Mouse (Mus musculus) brain, embryonic 18.5 days (tissue): ENCODE measurements around the gene Fdx1l.
"Not testable (repeated sequence)": the region's sequence is repeated elsewhere in the genome, so short reads cannot be mapped to it uniquely, and the experiment has no call there.

ENCODE experiments used
- DNase-seq: peaks from one replicate; pipeline ENCODE4 v3.0.0-alpha.2; 2012; ENCODE audit warnings: low read depth, low spot score

The Fdx1l gene

GRCm38 (mm10) chr9:21074173-21074572, 759 bp upstream of the Fdx1l start:
- no peak for DNase-seq

GRCm38 (mm10) chr9:21072641-21073040, 773 bp downstream of the Fdx1l start:
- DNase-seq: no peak

- no peak for DNase-seq
Observed at GRCm38 (mm10) chr9:21067006-21067684, 6.3 kb downstream of the Fdx1l start, which contains the start of gene Zglp1. Gene Zglp1 (minus strand): TSS chr9:21067093.

- DNase-seq: no peak
Observed at GRCm38 (mm10) chr9:21062928-21063327, 10.5 kb downstream of the Fdx1l start.

- no peak for DNase-seq
Observed at GRCm38 (mm10) chr9:21051578-21051977, 21.8 kb downstream of the Fdx1l start.

- no peak for DNase-seq
Observed at GRCm38 (mm10) chr9:21045235-21045634, 28.2 kb downstream of the Fdx1l start.

GRCm38 (mm10) chr9:21044785-21045184, 28.6 kb downstream of the Fdx1l start:
- not testable (repeated sequence) for DNase-seq

GRCm38 (mm10) chr9:21043563-21043962, 29.9 kb downstream of the Fdx1l start:
- no peak for DNase-seq

GRCm38 (mm10) chr9:21041308-21041707, 32.1 kb downstream of the Fdx1l start:
- DNase-seq: no peak

GRCm38 (mm10) chr9:21039779-21040178, 33.6 kb downstream of the Fdx1l start:
- DNase-seq: no peak

GRCm38 (mm10) chr9:21037481-21037891, 35.9 kb downstream of the Fdx1l start:
- no peak for DNase-seq

GRCm38 (mm10) chr9:21036666-21037065, 36.7 kb downstream of the Fdx1l start:
- no peak for DNase-seq

GRCm38 (mm10) chr9:21036161-21036560, 37.3 kb downstream of the Fdx1l start:
- no peak for DNase-seq

GRCm38 (mm10) chr9:21035586-21035985, 37.8 kb downstream of the Fdx1l start:
- DNase-seq: no peak

GRCm38 (mm10) chr9:21034481-21035085, 38.8 kb downstream of the Fdx1l start:
- DNase-seq: no peak

GRCm38 (mm10) chr9:21033136-21033535, 40.3 kb downstream of the Fdx1l start:
- DNase-seq: no peak

GRCm38 (mm10) chr9:21032491-21032890, 40.9 kb downstream of the Fdx1l start:
- no peak for DNase-seq

GRCm38 (mm10) chr9:21031896-21032351, 41.5 kb downstream of the Fdx1l start, which contains the start of gene Icam5:
Gene Icam5 (plus strand): TSS chr9:21032073.
- DNase-seq: no peak

GRCm38 (mm10) chr9:21031251-21031895, 42.0 kb downstream of the Fdx1l start:
- no peak for DNase-seq

GRCm38 (mm10) chr9:21030781-21031250, 42.6 kb downstream of the Fdx1l start:
- peak; percentile 75 for DNase-seq

- DNase-seq: no peak
Observed at GRCm38 (mm10) chr9:21030055-21030600, 43.3 kb downstream of the Fdx1l start.
